Mouse (Mus musculus) midbrain, embryonic 10.5 days (tissue): ENCODE data around the gene Ltbp1. TPM values are rescaled to one million over a fixed set of nuclear protein-coding genes. Genes with fewer than 3 reads are reported as not detected.

Experiments
- DNase-seq: peaks from one replicate; pipeline ENCODE4 v3.0.0-alpha.2; 2017; ENCODE audit warnings: low spot score
- H3K27ac ChIP-seq: fragments of 300-500 bp; sonication (generic); replicated peaks from 2 replicates; pipeline ENCODE4 v1.5.1; 2016; ENCODE audit warnings: mild to moderate bottlenecking
- H3K27me3 ChIP-seq: fragments of 300-500 bp; sonication (generic); 2 replicates; pipeline ENCODE4 v1.6.1; 2016; ENCODE audit warnings: low read depth, mild to moderate bottlenecking; ENCODE audit not compliant: poor library complexity, severe bottlenecking
- H3K36me3 ChIP-seq: fragments of 300-500 bp; sonication (generic); 2 replicates; pipeline ENCODE4 v1.6.1; 2016; ENCODE audit warnings: mild to moderate bottlenecking, moderate library complexity
- H3K4me1 ChIP-seq: fragments of 300-500 bp; sonication (generic); 2 replicates; pipeline ENCODE4 v1.6.1; 2016
- H3K4me3 ChIP-seq: fragments of 300-500 bp; sonication (generic); 2 replicates; pipeline ENCODE4 v1.5.1; 2016; ENCODE audit warnings: mild to moderate bottlenecking, moderate library complexity
- H3K9me3 ChIP-seq: fragments of 300-500 bp; sonication (generic); replicated peaks from 2 replicates; pipeline ENCODE4 v1.6.1; 2016; ENCODE audit warnings: mild to moderate bottlenecking
- WGBS: fragments of 180-500 bp; shearing (Covaris S2); methylation state at CpG from one replicate; pipeline ENCODE4 v1.1.7; 2016; 5-methylcytosine and 5-hydroxymethylcytosine counted together
- polyA plus RNA-seq: library from polyadenylated mRNA; unstranded; fragments of >200 nt; fragmentation: Nextera tagmentation; extraction: Ambion mirVana; gene quantifications from 2 replicates; pipeline ENCODE4 v1.2.1, GENCODE M21; 2016

Ltbp1 gene
- polyA plus RNA-seq, 1 experiment from 2014 or later = 5.4 TPM

GRCm38 (mm10) chr17:75323229-75323628, 317.9 kb downstream of the Ltbp1 start:
- Histone ChIP-seq H3K27me3 (no peaks in the 10 kb centered on the region), H3K4me3 (no peak overlapping the region), H3K27ac (no peak overlapping the region), H3K9me3 (no peaks in the 10 kb centered on the region), H3K36me3 (no peaks in the 10 kb centered on the region), H3K4me1 (no peaks in the 10 kb centered on the region)
- DNase-seq = no peak
- WGBS = 91% methylated on average over 5 of the region's 5 CpGs

- H3K4me1 ChIP-seq = no peaks in the 10 kb centered on the region
- no peaks in the 10 kb centered on the region for H3K9me3 ChIP-seq
- DNase-seq = no peak
- 94% methylated on average over 10 of the region's 10 CpGs for WGBS
- H3K27ac ChIP-seq = no peak overlapping the region
- no peak overlapping the region for H3K4me3 ChIP-seq
- H3K36me3 ChIP-seq = no peaks in the 10 kb centered on the region
- H3K27me3 ChIP-seq = no peaks in the 10 kb centered on the region
Observed at GRCm38 (mm10) chr17:75323766-75324165, 318.4 kb downstream of the Ltbp1 start.

- no peaks in the 10 kb centered on the region for H3K36me3 ChIP-seq
- no peak overlapping the region for H3K27ac ChIP-seq
- no peak for DNase-seq
- H3K9me3 ChIP-seq = no peaks in the 10 kb centered on the region
- H3K4me1 ChIP-seq = no peaks in the 10 kb centered on the region
- 88% methylated on average over 10 of the region's 10 CpGs for whole genome bisulfite sequencing
- H3K27me3 ChIP-seq = no peaks in the 10 kb centered on the region
- no peak overlapping the region for H3K4me3 ChIP-seq
Observed at GRCm38 (mm10) chr17:75328102-75328639, 322.8 kb downstream of the Ltbp1 start.

DNA sequence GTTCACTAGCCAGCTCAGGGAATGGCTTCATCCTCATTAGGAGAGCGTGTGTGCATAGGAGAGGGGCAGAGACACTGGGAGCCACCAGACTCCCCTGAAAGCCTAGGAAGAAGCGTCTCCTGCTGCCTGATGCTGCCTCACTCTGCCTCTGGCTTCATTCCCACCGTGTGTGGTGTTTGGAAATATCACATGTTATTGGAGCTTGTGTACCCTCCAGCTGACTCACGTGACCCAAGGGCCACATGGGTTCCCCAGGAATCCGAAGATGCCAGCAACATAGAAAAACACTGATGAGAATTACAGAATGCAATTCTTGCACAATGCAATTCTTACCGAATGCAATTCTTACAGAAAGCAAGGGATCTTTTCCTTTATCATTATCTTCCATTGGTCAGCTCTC, 325.0 kb downstream of the Ltbp1 start:
- Histone ChIP-seq H3K27ac (no peak overlapping the region), H3K27me3 (no peaks in the 10 kb centered on the region), H3K4me1 (no peaks in the 10 kb centered on the region), H3K36me3 (no peaks in the 10 kb centered on the region), H3K9me3 (no peaks in the 10 kb centered on the region), H3K4me3 (no peak overlapping the region)
- 91% methylated on average over 6 of the region's 6 CpGs for WGBS
- no peak for DNase-seq

DNA sequence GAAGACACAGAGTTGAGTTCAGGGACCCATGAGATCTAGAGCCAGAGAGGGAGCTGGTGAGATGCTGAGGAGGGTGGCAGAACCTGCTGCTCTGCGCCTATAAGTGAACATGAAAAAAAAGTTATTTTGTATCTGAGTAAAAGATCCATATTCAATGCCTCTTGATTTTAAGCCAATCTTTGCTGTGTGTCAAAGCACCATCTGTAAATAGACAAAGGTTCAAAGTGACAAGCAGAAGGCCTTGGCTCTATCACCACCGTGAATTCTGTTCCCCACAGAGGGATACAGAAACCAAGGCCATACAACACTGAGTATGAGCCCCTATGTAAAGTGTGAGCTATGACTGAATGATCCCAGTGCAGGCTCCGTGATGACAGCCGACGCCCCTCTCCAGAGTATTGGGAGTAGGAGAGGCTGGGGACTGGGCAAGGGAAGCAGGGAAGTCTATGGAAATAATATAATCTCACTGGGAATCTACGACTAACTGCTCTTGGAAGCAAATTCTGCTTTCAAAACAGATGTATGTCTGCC, 326.1 kb downstream of the Ltbp1 start:
- Histone ChIP-seq H3K4me3 (no peak overlapping the region), H3K4me1 (no peaks in the 10 kb centered on the region), H3K9me3 (no peaks in the 10 kb centered on the region), H3K27me3 (no peaks in the 10 kb centered on the region), H3K27ac (no peak overlapping the region), H3K36me3 (no peaks in the 10 kb centered on the region)
- no peak for DNase-seq
- WGBS = 88% methylated on average over 6 of the region's 6 CpGs

- 95% methylated on average over 6 of the region's 6 CpGs for WGBS
Observed at GRCm38 (mm10) chr17:75332289-75332688, 326.9 kb downstream of the Ltbp1 start.

DNA sequence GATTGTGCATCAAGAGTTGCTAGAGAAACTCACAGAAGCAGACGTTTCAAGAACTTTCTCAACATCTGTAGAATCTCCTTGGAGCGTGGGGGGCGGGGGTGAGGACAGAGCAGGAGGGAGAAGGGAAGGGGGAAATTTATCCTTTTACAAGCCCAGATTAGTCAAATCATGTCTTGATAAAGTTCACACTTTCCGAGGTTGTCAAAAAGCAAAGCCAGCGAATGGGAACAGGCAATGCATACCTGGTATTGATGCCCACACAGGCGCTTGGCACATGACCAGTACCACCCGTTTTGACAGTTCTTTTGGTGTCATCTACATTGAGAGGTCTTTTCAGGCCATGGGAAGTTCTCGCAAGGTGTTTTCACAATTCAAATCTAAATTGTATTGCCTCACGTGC, 327.6 kb downstream of the Ltbp1 start:
- WGBS = 88% methylated on average over 9 of the region's 9 CpGs
- H3K4me1 ChIP-seq = no peaks in the 10 kb centered on the region
- no peaks in the 10 kb centered on the region for H3K36me3 ChIP-seq
- no peak overlapping the region for H3K27ac ChIP-seq
- no peak for DNase-seq
- H3K27me3 ChIP-seq = no peaks in the 10 kb centered on the region
- H3K9me3 ChIP-seq = no peaks in the 10 kb centered on the region
- no peak overlapping the region for H3K4me3 ChIP-seq

More at GRCm38 (mm10) chr17:75332289-75332688, 326.9 kb downstream of the Ltbp1 start:
- no peaks in the 10 kb centered on the region for H3K27me3 ChIP-seq
- H3K9me3 ChIP-seq = no peaks in the 10 kb centered on the region
- no peak overlapping the region for H3K4me3 ChIP-seq
- H3K36me3 ChIP-seq = no peaks in the 10 kb centered on the region
- no peak for DNase-seq
- no peak overlapping the region for H3K27ac ChIP-seq
- no peaks in the 10 kb centered on the region for H3K4me1 ChIP-seq

DNA sequence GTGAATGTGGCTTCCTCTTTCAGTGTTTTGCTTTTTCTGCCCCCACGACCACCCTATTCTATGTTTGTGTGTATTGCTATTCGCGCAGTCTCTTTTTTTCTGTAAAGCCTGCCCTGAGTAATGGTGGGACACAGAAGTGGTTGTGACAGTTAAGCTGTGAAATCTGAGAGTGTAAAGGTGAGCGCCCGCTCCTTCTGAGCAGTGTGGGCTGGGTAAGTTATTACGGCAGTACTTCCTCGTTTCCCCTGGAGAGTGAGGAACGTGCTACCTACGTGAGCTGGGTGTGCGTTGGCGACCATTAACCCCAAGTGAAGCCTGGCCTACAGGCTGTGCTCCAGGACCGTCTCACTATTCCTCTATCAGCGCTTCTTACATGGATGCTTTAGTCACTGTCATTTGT, 328.4 kb downstream of the Ltbp1 start:
- WGBS = 91% methylated on average over 13 of the region's 13 CpGs
- Histone ChIP-seq H3K4me1 (no peaks in the 10 kb centered on the region), H3K27ac (no peak overlapping the region), H3K27me3 (no peaks in the 10 kb centered on the region), H3K4me3 (no peak overlapping the region), H3K36me3 (no peaks in the 10 kb centered on the region), H3K9me3 (no peaks in the 10 kb centered on the region)
- DNase-seq = no peak

DNA sequence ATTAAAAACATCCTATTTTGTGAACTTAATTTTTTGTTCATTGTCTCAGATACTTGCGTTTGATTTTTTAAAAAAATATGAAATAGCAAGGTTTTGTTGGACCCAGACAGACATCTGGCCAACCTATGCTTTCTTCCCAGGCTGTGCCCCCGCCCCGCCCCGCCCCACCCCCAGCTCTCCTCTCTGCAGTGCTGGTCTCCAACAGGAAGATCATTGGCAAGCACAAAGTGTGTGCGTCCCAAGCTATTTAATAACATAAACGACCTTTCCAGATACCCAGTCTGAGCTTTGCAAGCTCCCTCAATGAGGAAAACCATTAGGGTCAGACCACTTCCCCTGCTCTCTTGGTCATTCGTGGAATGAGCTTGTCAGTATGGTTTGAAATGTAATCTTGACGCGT, 330.3 kb downstream of the Ltbp1 start:
- no peak for DNase-seq
- H3K4me1 ChIP-seq = no peaks in the 10 kb centered on the region
- H3K9me3 ChIP-seq = no peaks in the 10 kb centered on the region
- no peaks in the 10 kb centered on the region for H3K36me3 ChIP-seq
- no peaks in the 10 kb centered on the region for H3K27me3 ChIP-seq
- WGBS = 94% methylated on average over 9 of the region's 9 CpGs
- no peak overlapping the region for H3K4me3 ChIP-seq
- no peak overlapping the region for H3K27ac ChIP-seq

DNA sequence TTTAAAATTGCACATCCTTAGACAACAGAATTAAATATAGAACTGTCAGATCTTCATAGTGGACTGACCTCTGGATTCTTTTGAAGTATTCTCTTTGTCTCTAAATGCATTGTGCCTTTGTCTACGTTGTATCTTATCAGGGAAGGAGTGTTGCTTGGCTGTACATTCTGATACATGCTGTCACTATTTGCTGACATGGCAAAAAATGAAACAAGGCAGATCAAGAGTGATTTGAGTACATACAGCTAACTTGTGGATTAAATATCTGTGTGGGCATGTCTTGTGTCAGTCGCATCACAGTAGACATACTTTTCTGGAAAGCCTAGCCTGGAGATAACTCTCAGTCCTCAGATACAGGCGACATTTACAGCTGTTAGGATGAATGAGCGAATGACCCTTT, 335.9 kb downstream of the Ltbp1 start:
- Histone ChIP-seq H3K36me3 (no peaks in the 10 kb centered on the region), H3K27ac (no peak overlapping the region), H3K27me3 (no peaks in the 10 kb centered on the region), H3K4me3 (no peak overlapping the region), H3K4me1 (no peaks in the 10 kb centered on the region), H3K9me3 (no peaks in the 10 kb centered on the region)
- no peak for DNase-seq
- 88% methylated on average over 4 of the region's 4 CpGs for WGBS

DNA sequence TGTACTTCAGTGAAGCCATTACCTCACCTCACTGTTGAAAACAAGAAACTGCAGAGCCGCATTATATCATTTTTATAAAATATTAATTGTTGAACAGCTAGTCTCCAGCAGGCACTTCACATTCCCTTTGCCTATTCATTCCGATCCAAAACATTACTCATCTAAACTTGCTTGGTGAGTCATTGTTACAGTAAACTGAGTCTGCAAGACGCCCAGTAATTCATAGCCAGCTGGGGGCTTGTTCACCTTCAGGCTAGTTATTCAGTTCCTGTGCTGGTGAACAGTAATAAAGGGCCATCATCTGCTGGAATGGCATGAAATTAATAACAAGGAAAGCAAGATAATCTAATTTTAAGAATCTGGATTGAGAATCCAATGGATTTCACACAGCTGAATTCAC, 339.7 kb downstream of the Ltbp1 start:
- whole genome bisulfite sequencing = 88% methylated on average over 3 of the region's 3 CpGs
- Histone ChIP-seq H3K27ac (no peak overlapping the region), H3K9me3 (no peaks in the 10 kb centered on the region), H3K36me3 (no peaks in the 10 kb centered on the region), H3K4me3 (no peak overlapping the region), H3K27me3 (no peaks in the 10 kb centered on the region), H3K4me1 (no peaks in the 10 kb centered on the region)
- DNase-seq = no peak

GRCm38 (mm10) chr17:75347414-75347813, 342.0 kb downstream of the Ltbp1 start:
- Histone ChIP-seq H3K4me1 (no peaks in the 10 kb centered on the region), H3K36me3 (0 out of 2 replicates have a peak, but pooled peaks cover under 1% of the 10 kb centered on the region), H3K9me3 (no peaks in the 10 kb centered on the region), H3K4me3 (no peak overlapping the region), H3K27ac (no peak overlapping the region), H3K27me3 (no peaks in the 10 kb centered on the region)
- no peak for DNase-seq
- 98% methylated on average over 4 of the region's 4 CpGs for WGBS

- no peaks in the 10 kb centered on the region for H3K4me1 ChIP-seq
- H3K9me3 ChIP-seq = no peaks in the 10 kb centered on the region
- no peak for DNase-seq
- no peak overlapping the region for H3K4me3 ChIP-seq
- no peaks in the 10 kb centered on the region for H3K27me3 ChIP-seq
- 88% methylated on average over 8 of the region's 8 CpGs for WGBS
- H3K36me3 ChIP-seq = 0 out of 2 replicates have a peak, but pooled peaks cover 7% of the 10 kb centered on the region
- no peak overlapping the region for H3K27ac ChIP-seq
Observed at GRCm38 (mm10) chr17:75349109-75349508, 343.7 kb downstream of the Ltbp1 start.

- H3K27ac ChIP-seq = no peak overlapping the region
- no peak overlapping the region for H3K4me3 ChIP-seq
- 95% methylated on average over 3 of the region's 3 CpGs for WGBS
- H3K9me3 ChIP-seq = no peaks in the 10 kb centered on the region
- no peak for DNase-seq
- H3K27me3 ChIP-seq = no peaks in the 10 kb centered on the region
- H3K4me1 ChIP-seq = no peaks in the 10 kb centered on the region
- 0 out of 2 replicates have a peak, but pooled peaks cover 7% of the 10 kb centered on the region for H3K36me3 ChIP-seq
Observed at GRCm38 (mm10) chr17:75349602-75350001, 344.2 kb downstream of the Ltbp1 start.
